Mouse (Mus musculus) brain, embryonic 14.5 days (tissue): ENCODE results near the gene Gm29427. TPM values are rescaled to one million over a fixed set of nuclear protein-coding genes. Genes with fewer than 3 reads are reported as not detected.

Experiments used
- DNase-seq: peaks from one replicate; pipeline ENCODE4 v3.0.0-alpha.2; 2011; ENCODE audit warnings: low read depth
- CTCF ChIP-seq: fragments of 200-500 bp; IDR thresholded peaks from 2 replicates; pipeline ENCODE4 v1.5.1; 2012; ENCODE audit warnings: inconsistent platforms, mild to moderate bottlenecking, moderate library complexity, borderline replicate concordance; ENCODE audit not compliant: insufficient read depth, insufficient read length; ENCODE audit errors: extremely low read depth
- POLR2A ChIP-seq: fragments of 200-500 bp; IDR thresholded peaks from 2 replicates; pipeline ENCODE4 v1.6.1; 2012; ENCODE audit warnings: mild to moderate bottlenecking, inconsistent platforms, borderline replicate concordance; ENCODE audit not compliant: poor library complexity, insufficient read depth, insufficient read length, severe bottlenecking; ENCODE audit errors: extremely low read depth
- polyA plus RNA-seq: library from polyadenylated mRNA; depleted of rRNA; stranded (reverse); fragments of >200 nt; gene quantifications from 2 replicates; pipeline ENCODE4 v1.2.3, GENCODE M21; 2012

Gm29427 gene
- polyA plus RNA-seq, 1 experiment = not detected

DNA sequence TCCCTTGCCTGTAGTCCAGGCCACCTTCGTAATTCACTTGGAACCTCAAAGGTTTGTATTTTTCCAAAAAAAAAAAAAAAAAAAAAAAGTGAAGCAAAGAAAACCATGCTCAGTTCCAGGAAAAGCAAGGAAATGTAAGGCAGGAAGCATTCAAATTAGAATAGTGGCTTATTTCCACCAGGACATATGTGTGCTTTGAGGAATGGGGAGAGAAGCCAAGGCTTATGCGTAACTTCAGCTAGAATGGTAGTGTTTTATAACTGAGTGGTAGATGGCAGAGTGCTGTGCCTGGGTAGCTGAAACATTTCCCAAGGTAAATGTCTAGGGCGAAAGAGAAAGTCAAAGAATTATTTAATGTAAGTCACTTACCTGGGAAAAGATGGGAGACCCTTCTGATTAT, 13.1 kb upstream of the Gm29427 start:
- no peak for TF ChIP-seq CTCF
- TF ChIP-seq POLR2A = no peak
- DNase-seq = no peak

- TF ChIP-seq CTCF (no peak), POLR2A (no peak)
- DNase-seq = no peak
Measured at GRCm38 (mm10) chr1:130728070-130728469, 12.5 kb upstream of the Gm29427 start.

GRCm38 (mm10) chr1:130726396-130726795, 10.8 kb upstream of the Gm29427 start:
- TF ChIP-seq CTCF = no peak

GRCm38 (mm10) chr1:130724206-130724605, 8.6 kb upstream of the Gm29427 start:
- TF ChIP-seq CTCF = no peak
- no peak for TF ChIP-seq POLR2A
- DNase-seq = no peak

More at GRCm38 (mm10) chr1:130726396-130726795, 10.8 kb upstream of the Gm29427 start:
- no peak for DNase-seq

GRCm38 (mm10) chr1:130717291-130717871, 1.8 kb upstream of the Gm29427 start, which contains the start of gene Yod1:
Gene Yod1, plus strand, starts transcription at chr1:130717327.
- peak; percentile 73; the same call in 1 of the 2 replicates for TF ChIP-seq POLR2A
- TF ChIP-seq CTCF = no peak
- DNase-seq = peak; percentile 94

- TF ChIP-seq CTCF = no peak
- no peak for TF ChIP-seq POLR2A
- peak; percentile 47 for DNase-seq
Measured at GRCm38 (mm10) chr1:130716513-130717290, 1.1 kb upstream of the Gm29427 start.

DNA sequence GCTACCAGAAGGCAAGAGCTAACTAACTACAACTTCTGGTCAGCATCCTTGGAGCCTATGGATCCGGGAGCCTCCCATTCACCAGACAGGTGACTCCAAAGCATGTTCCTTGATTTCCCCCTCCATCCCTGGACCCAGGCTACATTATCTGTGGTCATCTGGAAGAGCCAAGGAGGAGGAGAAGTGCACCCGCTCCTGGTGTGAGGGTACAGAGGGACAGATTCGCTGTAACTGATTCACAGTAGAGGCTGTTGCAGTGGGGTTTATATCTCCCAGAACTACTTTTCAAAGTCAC, 566 bp upstream of the Gm29427 start:
- DNase-seq = no peak
- no peak for TF ChIP-seq CTCF
- no peak for TF ChIP-seq POLR2A

DNA sequence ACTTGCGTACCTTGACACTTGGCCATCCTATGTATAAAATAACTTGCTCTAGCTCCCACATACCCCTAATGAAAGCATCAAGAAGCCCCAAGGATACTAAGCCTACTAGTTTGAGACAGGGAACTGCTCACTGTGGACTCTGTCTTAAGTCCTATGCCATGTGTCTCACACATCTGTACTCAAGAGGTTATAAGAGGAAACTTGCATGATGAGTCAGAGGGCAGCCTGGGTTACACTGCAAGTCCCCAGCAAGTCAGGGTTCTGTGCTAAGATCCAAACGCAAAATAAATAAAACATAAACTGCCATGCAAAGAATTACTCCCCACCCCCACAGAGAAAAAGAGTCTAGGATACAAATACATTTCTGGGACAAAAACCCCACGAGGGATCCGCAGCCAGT, 1.6 kb downstream of the Gm29427 start:
- TF ChIP-seq CTCF (no peak), POLR2A (no peak)
- no peak for DNase-seq

GRCm38 (mm10) chr1:130710283-130711080, 5.1 kb downstream of the Gm29427 start:
- TF ChIP-seq POLR2A (no peak), CTCF (no peak)
- no peak for DNase-seq

DNA sequence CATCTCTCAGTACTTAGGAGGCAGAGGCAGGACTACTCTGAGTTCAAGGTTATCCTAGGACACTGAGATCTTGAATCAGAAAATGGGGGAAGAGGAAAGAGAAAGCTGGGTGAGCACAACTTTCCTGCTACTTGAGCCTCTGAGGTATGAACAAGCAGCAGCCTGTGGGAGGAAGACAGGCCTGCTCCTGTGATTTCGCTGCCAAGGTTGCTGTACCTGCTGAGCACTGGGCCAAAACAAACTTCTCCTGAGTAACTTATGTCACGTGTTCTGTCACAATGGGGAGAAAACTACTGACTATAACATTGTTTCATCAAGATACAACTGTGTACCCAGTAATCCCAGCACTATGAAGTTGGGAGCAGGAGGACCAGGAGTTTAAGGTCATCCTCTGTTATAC, 12.0 kb downstream of the Gm29427 start:
- DNase-seq = no peak
- TF ChIP-seq POLR2A = no peak
- no peak for TF ChIP-seq CTCF

DNA sequence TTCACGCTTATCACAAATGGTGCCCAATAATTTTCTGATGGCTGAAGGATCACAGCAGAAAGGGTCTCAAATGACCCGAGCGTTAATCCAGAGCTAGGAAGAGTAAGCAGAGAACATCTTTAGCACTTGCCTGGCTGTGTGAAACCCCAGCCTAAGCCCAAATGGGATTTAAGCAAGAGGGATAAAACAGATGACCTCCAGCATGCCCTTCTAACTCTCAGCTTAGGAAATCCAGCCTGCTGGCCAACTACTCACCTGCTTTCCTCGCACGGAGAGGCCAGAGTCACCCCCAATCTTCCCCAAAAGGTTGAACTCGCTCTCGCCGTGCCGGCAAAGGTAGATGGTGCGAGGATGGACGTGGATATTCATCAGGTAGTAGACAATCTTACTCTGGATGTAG, 13.6 kb downstream of the Gm29427 start:
- TF ChIP-seq CTCF (no peak), POLR2A (no peak)
- no peak for DNase-seq

- no peak for TF ChIP-seq CTCF
- no peak for TF ChIP-seq POLR2A
- peak; percentile 5 for DNase-seq
Measured at GRCm38 (mm10) chr1:130699937-130700633, 15.5 kb downstream of the Gm29427 start.

DNA sequence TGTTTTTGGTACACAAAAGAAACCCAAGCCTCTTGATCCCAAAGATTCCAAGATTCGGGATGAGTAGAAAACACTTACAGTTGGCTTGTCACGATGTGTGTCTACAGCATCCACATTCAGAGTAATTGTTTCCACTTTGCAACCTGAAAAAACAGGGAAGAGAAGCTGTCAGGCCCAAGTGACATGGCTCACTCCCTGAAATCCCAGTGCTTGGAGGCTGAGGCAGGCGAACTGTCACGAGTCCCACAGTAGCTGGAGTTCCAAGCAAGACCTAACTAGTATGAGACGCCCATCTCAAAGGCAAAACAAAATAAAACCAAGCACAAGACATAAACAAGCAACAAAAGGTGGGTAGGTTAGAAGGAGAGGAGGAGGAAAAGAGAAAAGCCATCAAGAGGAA, 17.0 kb downstream of the Gm29427 start:
- DNase-seq = no peak
- TF ChIP-seq POLR2A (no peak), CTCF (no peak)

DNA sequence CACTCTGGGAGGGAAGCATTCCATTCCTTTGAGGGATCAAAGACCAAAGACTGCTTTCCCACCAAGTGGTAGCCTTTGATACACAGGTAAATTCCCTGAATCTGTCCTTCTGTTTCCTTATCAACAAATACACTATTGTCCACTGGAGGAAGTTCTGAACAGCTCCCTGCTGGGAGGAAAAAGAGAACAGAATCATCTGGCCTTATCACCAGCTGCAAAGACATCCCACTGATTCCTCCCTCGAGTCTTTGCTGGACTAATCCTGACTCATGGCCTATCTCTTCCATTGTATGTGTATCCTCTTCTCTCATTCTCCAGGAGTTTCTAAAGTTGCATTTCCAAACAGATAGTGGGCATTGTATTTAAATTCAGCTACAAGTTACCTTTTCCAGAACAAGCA, 31.7 kb downstream of the Gm29427 start:
- peak; percentile 0 for DNase-seq
- no peak for TF ChIP-seq CTCF
- no peak for TF ChIP-seq POLR2A
